Mouse (Mus musculus) forelimb bud, embryonic 11.5 days (tissue): ENCODE data around the gene Ciao2a.

Source experiments
- DNase-seq: peaks from one replicate; pipeline ENCODE4 v3.0.0-alpha.2; 2012; ENCODE audit warnings: low read depth, low spot score

Gene Ciao2a

DNA sequence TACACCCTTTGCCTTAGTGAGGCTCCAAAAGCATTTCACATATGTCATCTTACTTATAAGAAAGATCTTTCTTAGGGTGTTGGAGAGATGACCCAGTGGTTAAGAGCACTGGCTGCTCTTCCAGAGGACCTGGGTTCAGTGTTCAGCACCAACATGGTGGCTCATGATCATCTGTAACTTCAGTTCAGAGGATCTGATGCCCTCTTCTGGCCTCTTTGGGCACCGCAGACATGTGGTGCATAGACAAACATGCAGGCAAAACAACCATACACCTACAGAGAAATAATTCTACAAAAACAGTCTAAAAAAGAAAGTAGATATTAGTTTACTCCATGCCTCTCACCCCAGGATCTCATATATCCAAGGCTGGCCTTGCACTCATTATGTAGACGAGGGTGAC lies 33.7 kb downstream of the Ciao2a start:
- no peak for DNase-seq

DNA sequence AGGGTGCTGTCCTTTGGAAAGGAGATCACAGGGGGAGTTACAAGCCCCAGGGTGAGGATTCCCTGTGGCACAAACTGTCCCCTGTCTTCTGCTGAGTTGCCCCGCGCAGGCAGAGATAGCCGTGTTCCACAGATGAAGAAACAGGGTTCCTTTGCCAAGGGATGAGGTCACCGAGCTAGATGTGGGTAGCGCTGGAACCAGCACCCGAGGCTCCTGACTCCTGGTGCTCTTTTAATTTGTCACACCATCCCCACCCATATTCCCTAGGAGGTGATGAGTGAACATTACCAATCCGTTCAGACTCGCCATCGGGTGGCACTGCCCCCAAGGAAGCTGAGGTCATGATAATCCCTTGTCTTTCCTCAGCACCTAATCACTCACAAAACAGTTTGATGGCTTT lies 36.6 kb downstream of the Ciao2a start:
- no peak for DNase-seq

DNA sequence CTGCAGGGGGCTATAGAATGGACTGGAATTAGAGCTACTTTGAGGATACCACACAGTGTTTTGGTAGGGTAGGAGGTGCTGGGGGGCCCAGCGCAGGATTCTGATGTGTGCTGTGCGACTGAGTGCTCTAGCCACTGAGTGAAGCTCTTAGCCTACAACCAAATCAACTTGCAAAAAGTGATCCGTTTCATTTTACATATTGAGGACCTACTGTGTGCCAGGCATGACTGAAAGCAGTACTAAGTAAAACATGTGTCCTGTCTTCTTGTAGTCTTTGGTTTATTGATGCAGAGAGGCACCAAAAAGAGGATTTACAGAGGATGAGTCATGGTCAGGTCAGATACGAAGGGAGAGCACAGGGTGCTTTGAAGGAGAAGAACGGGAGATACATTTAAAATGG lies 40.8 kb downstream of the Ciao2a start:
- no peak for DNase-seq

DNA sequence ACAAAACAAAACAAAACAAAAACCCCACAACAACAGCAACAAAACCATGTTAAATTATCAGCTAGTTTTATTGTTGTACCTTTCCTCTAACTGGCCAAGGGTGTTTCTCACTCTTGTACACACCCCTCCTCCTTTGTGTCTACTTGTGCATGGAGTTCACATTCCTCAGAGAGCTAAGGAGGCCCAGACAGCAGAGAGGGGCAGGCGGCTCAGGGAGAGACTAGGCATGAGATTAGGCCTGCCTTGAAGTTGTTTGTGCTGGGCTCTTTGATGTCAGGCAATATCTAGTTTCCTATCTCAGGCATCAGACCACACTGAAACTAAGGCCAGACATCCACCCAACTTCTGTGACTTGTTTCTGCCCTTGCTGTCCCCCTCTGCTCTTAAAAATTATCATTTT lies 41.8 kb downstream of the Ciao2a start:
- no peak for DNase-seq

- DNase-seq = no peak
These were observed 44.1 kb downstream of the Ciao2a start for GRCm38 (mm10) chr9:66170506-66170905.

DNA sequence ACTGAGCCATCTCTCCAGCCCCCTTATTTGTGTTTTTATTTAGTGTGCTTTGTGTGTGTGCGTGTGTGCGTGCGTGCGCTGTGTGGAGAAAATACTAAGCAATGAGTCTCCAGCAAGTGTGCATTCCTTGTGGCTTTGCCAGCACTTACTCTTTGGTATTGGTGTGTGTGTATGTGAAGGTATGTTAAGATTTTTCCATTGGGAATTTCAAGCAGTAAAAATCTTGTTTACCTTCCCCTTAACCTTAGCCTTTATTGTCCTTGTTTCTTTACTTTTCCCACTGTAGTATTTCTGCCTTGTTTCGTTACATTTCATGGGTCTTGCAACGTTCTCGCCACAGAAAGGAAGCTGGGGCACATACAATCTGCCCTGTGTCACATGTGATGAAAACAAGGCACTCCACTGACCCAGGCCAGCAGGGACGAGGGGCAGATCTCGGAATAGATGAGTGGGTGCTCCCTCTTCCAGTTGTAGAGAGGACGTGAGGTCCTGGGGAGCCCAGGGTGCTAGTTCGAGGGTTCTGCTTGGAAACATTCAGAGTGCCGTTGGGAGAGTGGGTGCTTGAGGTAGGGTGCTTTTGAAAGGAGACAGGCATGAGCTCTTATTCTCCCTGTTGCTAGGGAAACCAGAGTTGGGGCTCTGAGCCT lies 45.0 kb downstream of the Ciao2a start:
- DNase-seq = no peak

GRCm38 (mm10) chr9:66173316-66173855 lies 47.0 kb downstream of the Ciao2a start:
- DNase-seq = no peak

DNA sequence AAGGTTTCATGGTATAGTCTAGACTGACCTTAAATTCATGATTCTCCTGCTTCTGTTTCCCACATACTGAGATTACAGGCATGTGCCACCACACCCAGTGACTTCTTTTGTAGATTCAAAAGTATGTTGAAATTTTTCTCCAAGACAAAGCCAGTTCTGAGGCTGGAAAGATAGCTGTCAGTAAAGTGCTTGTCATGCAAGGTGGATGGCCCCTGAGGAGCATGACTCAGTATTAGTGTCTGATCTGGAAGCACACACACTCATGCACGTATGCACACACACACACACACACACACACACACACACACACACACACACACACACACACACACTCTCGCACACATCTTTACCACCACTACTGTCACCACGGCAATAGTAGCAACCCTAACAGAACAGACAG lies 48.6 kb downstream of the Ciao2a start:
- DNase-seq = no peak

GRCm38 (mm10) chr9:66177975-66178374 lies 51.6 kb downstream of the Ciao2a start:
- no peak for DNase-seq

- DNase-seq = no peak
These were observed 53.4 kb downstream of the Ciao2a start for GRCm38 (mm10) chr9:66179795-66180194.

- no peak for DNase-seq
These were observed 54.9 kb downstream of the Ciao2a start for GRCm38 (mm10) chr9:66181126-66181825.

DNA sequence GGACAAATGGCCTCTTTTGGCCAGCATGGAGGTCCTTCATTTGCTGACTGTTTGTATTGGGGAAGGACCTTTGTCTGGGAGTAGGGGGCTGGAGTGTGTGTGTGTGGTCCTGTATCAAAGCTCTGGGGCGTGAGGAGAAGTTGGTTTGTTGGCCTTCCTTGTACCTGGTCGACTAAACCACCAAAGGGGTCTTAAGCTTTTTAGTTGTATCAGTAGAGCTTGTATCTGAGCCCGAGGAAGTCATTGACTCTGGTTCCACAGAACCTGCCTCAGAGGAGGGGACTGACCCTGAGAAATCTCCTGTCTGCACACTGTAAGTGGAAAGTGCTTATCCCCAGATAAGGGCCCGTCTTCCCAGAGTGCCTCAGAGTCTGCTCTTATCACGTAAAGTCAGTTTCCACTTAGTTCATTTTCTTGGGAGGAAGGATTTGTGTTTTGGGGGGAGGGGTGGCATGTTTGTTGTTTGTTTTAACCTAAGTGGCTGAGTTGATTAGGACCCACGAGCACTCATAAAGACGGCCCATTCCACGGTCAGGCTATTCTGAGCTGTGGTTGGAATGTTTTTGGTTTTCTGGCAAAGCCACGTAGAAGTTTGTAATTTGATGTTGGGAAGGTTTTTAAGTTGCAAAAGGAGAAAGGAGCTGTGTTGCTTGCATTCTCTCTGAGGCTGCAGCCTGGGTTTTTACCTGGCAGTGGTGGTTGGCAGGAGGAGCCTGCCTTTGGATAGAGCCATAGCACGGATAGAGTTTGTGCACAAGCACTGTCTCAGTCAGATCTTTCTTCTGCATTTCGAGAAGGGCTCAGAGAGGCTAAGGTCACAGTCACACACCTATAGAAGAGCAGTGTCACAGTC lies 55.6 kb downstream of the Ciao2a start:
- DNase-seq = no peak

DNA sequence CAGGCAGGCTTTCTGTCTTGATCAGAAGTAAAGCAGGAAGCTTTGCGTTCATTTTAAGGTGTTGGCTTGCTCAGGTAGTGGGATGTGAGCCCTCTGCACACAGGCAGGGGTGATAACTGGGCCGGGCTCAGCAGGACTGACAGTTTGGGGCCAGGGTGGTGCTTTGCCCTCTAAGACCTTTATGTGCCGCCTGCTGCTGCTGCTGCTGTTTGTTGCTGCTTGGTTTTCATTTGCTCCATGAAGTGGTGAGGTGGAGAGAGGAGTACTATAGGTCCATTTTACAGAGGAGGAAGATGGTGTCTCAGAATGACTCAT lies 56.2 kb downstream of the Ciao2a start:
- DNase-seq = no peak

GRCm38 (mm10) chr9:66183023-66183422 lies 56.6 kb downstream of the Ciao2a start:
- DNase-seq = no peak

- DNase-seq = no peak
These were observed 58.2 kb downstream of the Ciao2a start for GRCm38 (mm10) chr9:66184572-66184971.

DNA sequence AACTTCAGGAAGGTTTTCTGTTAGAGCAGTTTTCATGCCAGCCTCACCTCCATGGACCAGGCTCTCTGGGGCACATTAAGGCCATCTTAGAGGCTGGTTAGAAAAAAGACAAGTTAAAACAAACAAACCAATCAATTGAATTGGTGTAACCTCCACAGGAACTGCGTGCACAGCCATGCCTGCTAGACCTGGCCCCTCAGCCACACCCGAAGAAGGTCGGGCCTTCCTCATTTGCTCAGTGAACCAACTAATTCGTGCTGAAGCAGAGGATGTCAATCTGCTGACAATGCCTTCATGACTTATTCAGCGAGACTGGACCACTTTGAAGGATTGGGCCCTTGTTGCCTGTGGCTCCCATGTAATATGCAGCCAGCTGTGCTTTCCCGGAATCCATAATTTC lies 60.0 kb downstream of the Ciao2a start:
- no peak for DNase-seq
